Mouse (Mus musculus) heart, postnatal 0 days (tissue): ENCODE data around the gene Zfp704.

Experiments used
- CTCF ChIP-seq: IDR thresholded peaks from 2 replicates; pipeline ENCODE4 v1.5.1; 2016; ENCODE audit warnings: antibody characterized with exemption, control low read depth, low read depth
- EP300 ChIP-seq: IDR thresholded peaks from 2 replicates; pipeline ENCODE4 v1.6.1; 2016; ENCODE audit warnings: antibody characterized with exemption, low read depth

- TF ChIP-seq EP300 (no peak), CTCF (no peak)
These were observed 90.9 kb downstream of the Zfp704 start for GRCm38 (mm10) chr3:9518936-9519335.
